Mouse (Mus musculus) lung, adult 2 months (tissue): ENCODE results near the gene Gm6871. TPM values are rescaled to one million over a fixed set of nuclear protein-coding genes. Genes with fewer than 3 reads are reported as not detected.
"Not testable (repeated sequence)": the region's sequence is repeated elsewhere in the genome, so short reads cannot be mapped to it uniquely, and the experiment has no call there.

Experiments
- DNase-seq: peaks from one replicate; pipeline ENCODE4 v3.0.0; 2022
- H3K4me1 ChIP-seq: fragments of 200-500 bp; 2 replicates; pipeline ENCODE4 v1.6.1; 2011; ENCODE audit warnings: low read length; ENCODE audit not compliant: control insufficient read depth, insufficient read depth
- H3K4me3 ChIP-seq: fragments of 200-500 bp; replicated peaks from 2 replicates; pipeline ENCODE3; 2011; ENCODE audit warnings: low read depth, mild to moderate bottlenecking, control low read depth, low read length; ENCODE audit errors: extremely low read depth
- CTCF ChIP-seq: fragments of 200-500 bp; IDR thresholded peaks from 2 replicates; pipeline ENCODE4 v1.5.1; 2011; ENCODE audit warnings: mild to moderate bottlenecking, low read length, control low read depth; ENCODE audit not compliant: insufficient read depth
- POLR2A ChIP-seq: fragments of 200-500 bp; IDR thresholded peaks from 2 replicates; pipeline ENCODE4 v1.6.1; 2011; ENCODE audit warnings: low read depth, mild to moderate bottlenecking, control low read depth, low read length, borderline replicate concordance; ENCODE audit errors: extremely low read depth
- WGBS: fragments of 180-500 bp; shearing (Covaris S2); methylation state at CpG from one replicate; pipeline ENCODE4 v1.1.7; 2018; 5-methylcytosine and 5-hydroxymethylcytosine counted together
- polyA plus RNA-seq: library from polyadenylated mRNA; depleted of rRNA; stranded (reverse); fragments of >200 nt; gene quantifications from 2 replicates; pipeline ENCODE4 v1.2.3, GENCODE M21; 2012; rRNA removed

Gm6871 gene
- polyA plus RNA-seq, result not detected in 2 replicates

DNA sequence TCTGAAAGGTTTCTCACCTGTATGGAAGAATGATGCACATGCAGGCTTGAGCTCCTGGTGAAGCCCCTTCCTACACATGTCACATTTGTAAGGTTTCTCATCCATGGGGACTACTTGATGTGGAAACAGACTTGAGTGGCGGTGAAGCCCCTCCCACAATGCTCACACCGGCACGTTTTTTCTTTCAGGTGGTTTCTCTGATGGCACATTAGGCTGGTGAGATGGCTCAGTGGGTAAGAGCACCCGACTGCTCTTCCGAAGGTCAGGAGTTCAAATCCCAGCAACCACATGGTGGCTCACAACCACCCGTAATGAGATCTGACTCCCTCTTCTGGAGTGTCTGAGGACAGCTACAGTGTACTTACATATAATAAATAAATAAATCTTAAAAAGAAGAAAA lies at the start of gene Gm6871:
TSS of gene Gm6871 (minus strand) at position 101 of the 400 bp plus-strand sequence.
- WGBS, result 80% methylated on average over 6 of the region's 6 CpGs
- not testable (repeated sequence) for DNase-seq, H3K4me3 ChIP-seq, H3K4me1 ChIP-seq

DNA sequence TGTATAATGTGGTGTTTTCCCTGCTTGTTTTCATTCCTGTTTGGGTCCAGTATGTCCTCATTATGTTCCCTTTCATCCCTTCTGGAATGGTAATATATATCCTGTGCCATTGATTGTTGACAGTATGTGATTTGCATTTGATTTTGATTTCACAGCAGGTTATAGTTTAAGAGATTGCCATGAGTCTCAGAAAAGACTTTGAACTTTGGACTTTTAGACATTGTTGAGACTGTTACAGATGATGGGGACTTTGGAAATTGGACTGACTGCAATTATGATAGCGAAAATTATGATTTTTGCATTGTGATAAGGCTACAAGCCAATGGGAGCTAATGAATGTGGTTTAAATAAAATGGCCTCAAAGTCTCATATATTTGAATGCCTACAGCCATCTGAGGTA lies 42.8 kb upstream of the Gm6871 start:
- H3K4me1 ChIP-seq, DNase-seq, H3K4me3 ChIP-seq: not testable (repeated sequence)
- WGBS, result 97% methylated on average over 1 of the region's 1 CpGs

DNA sequence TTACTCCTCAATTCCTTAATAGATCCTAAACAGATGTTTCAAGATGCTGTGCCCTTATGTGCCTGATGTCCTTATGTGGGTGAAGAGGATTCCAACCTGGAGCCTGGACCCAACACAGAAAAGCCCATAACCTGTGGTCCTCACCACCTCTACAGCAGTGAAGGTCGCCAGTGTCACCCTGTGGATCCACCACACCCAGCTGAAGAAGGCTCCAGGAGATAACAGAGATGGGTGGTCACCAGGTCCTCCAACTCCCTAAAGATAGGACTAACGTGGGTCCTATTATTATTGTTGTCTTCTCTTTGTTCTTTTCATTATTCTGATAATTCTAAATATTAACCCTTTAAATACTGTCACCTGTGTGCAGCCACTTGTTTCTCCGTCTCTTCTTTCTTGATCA lies 38.2 kb upstream of the Gm6871 start:
- 85% methylated on average over 3 of the region's 3 CpGs for WGBS
- no peak for TF ChIP-seq POLR2A
- TF ChIP-seq CTCF, result no peak
- DNase-seq, result no peak
- Histone ChIP-seq H3K4me3 (no peak overlapping the region), H3K4me1 (no peaks in the 10 kb centered on the region)

DNA sequence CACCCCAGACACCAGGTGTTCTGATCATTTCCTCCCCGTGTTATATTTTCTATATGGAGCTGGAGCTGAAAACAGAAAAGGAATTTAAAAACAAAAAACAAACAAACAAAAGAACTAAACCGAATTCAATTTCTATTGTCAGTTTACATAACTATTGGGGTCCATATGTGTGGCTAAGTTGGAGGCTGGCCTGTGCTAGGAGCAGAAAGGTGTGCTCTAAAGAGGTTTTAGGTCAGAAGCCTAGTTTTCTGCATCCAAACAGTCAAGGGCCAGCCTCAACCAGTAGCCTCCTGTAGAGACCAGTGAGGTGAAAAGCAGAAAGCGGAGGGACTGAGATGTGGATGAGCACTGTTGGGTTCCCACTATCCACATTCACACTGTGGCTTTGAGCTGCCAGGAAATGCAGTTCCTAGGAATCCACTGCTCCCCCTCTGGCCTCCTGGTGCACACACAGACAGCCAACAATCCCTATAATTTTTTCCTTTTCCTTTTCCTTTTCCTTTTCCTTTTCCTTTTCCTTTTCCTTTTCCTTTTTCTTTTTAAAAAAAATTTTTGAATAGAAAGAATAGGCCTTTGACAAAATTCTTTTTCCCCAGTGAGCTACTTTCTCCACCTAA lies 26.6 kb upstream of the Gm6871 start:
- WGBS, result 13% methylated on average over 3 of the region's 3 CpGs
- Histone ChIP-seq H3K4me3 (peak overlapping the region; percentile 63), H3K4me1 (no peaks in the 10 kb centered on the region)
- no peak for DNase-seq
- TF ChIP-seq POLR2A (no peak), CTCF (0 out of 2 replicates have a peak, but pooled peaks have one; percentile 15)

DNA sequence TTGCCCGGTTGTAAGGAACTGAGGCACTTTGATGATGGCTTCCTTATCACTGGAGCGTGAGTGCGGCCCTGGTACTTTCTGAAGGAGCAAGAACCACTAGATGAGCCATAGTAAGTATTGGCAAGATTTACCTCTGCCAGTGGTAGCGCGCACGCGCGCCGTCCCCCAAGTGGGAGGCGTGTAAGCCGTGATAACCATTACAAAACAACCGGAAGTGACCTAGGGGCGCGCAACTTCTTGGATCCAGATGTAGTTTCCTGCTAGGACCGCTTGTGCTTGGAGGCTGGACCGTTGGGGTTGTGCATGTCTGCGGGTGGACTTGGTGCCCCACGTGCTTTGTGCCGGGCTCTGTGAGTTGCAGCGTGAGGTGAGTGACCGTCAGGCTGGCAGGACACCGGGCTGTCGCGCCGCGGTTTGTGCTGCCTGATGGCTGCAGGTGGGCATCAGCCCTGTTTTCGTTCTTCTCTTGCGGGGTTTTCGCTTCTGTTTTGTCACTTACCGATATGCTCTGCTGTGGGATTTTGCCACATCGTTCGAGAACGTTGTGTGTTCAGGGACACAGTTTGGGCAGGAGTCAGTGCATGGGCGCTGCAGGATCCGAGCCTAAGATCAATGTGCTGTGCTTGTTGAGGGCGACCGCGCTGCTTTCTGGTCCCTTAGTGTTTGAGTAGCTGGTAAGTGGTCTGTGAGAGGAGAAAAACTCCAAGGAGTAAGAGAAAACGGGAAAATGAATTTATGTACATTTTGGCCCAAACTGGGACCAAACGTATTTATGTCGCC lies 25.8 kb upstream of the Gm6871 start, which contains the start of gene 2610021A01Rik:
TSS of gene 2610021A01Rik (plus strand) at position 197 of the 780 bp plus-strand sequence.
- H3K4me3 ChIP-seq, result peak within 1 kb of the TSS; percentile 63

DNA sequence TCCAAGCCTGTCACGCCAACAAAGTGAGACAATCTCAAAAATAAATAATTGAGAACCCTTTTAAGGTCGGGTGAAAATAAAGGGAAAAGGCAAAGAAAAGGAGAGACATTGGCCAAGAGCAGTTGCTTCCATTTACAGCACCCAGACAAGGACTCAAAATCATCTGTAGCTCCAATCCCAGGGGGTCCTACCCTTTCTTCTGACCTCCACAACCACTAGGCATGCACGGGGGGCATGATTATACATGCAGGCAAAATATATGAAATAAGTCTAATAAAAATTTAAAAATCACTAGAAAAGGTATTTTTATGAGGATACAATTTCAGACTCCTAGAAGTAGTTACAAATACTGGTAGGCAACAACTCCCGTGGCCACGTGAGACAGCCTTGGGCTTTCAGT lies 25.2 kb upstream of the Gm6871 start:
- no peak for TF ChIP-seq POLR2A
- WGBS, result 41% methylated on average over 5 of the region's 5 CpGs
- no peak for DNase-seq
- Histone ChIP-seq H3K4me3 (peak overlapping the region; percentile 51), H3K4me1 (no peaks in the 10 kb centered on the region)

More for the DNA sequence above, 25.8 kb upstream of the Gm6871 start, which contains the start of gene 2610021A01Rik:
- no peaks in the 10 kb centered on the region for H3K4me1 ChIP-seq
- DNase-seq, result peak; percentile 84
- TF ChIP-seq POLR2A (0 out of 2 replicates have a peak, but pooled peaks have one; percentile 34), CTCF (no peak)
- under 1% methylated on average over 41 of the region's 41 CpGs for WGBS

DNA sequence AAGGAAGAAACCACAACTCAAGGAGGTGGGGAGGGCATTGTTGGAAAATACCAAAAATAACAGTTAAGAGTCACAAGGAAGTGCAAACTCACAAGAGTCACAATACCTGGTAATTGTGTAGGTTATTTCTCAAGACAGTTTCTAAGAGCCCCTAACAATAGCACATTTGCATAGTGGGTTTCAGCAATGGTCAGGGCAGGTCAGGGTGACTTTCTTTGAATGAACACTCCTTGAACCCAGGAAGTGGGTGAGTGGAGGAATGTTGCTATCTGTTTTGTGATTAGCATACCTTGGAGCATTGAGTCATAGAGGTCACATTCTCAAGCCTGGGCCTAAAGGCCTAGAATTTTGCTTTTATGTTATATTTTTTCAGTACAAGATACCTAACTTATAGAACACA lies 14.4 kb upstream of the Gm6871 start:
- not testable (repeated sequence) for H3K4me3 ChIP-seq, DNase-seq, H3K4me1 ChIP-seq

DNA sequence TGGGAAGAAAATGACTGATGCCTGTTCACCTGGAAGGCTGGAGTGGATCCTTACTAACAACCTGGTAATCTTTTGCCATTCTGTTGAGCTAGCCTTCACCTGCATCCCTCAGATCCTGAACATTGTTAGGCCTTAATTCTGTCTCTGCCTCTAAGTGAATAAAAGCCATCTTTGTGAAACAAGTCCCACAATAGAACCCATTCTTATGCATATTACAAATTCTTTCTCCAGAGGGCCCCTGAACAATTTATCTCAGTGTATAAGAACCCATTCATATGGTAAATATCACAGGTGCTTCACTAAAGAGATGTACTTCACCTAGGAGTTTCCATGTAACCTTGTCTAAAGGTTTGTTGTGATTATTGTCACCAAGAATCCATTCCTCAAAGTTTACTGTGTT lies 8.6 kb upstream of the Gm6871 start:
- H3K4me1 ChIP-seq, result no peaks in the 10 kb centered on the region
- no peak for TF ChIP-seq CTCF
- TF ChIP-seq POLR2A, result no peak
- H3K4me3 ChIP-seq, result no peak overlapping the region
- DNase-seq, result no peak

DNA sequence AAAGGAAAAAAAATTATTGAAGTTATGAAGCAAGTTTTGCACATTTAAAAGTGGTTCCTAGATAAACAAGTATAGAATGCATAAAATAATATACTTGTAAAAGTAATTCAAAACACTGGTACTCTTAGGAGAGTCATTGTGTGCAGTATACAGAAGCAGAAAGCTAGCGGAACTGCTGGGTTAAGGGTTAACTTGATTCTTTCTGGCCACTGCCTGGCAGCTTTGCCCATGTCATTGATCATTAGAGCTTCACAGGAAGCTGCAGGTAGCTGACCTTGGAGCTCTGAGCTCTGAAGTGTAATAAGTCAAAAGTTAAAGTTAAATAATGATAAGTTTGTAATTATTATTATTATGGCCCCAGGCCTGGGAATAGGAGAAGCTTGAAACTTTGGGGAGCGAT lies 4.5 kb upstream of the Gm6871 start:
- TF ChIP-seq POLR2A (no peak), CTCF (no peak)
- no peak overlapping the region for H3K4me3 ChIP-seq
- DNase-seq, result no peak
- 91% methylated on average over 2 of the region's 2 CpGs for WGBS
- H3K4me1 ChIP-seq, result no peaks in the 10 kb centered on the region

DNA sequence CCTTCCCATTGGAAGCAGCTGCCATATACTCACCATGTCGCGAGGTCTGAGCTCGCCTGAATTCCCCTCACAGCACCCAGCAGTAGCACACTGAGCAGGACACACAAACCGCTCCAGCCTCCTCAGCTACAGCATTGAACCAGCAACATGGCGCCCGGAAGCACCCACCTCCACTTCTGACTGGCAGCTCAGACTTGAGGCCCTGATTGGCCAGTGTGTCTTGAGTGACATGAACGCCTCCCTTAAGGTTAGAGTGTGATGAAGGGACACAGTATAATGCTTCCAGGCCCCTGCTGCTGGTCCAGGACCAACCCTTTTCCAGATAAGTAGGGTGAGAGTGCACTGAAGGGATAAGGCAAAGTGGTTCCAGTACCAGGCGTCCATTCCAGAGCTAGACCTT lies 12.8 kb downstream of the Gm6871 start:
- Histone ChIP-seq H3K4me1 (no peaks in the 10 kb centered on the region), H3K4me3 (no peak overlapping the region)
- DNase-seq, result no peak
- TF ChIP-seq POLR2A, result no peak
- no peak for TF ChIP-seq CTCF
- 68% methylated on average over 8 of the region's 8 CpGs for WGBS
